Mouse (Mus musculus): ENCODE data around the gene Hebp1. TPM values are rescaled to one million over a fixed set of nuclear protein-coding genes. Genes with fewer than 3 reads are reported as not detected.

The Hebp1 gene
- polyA plus RNA-seq, 1 experiment from 2014 or later: 6.3 TPM

DNA sequence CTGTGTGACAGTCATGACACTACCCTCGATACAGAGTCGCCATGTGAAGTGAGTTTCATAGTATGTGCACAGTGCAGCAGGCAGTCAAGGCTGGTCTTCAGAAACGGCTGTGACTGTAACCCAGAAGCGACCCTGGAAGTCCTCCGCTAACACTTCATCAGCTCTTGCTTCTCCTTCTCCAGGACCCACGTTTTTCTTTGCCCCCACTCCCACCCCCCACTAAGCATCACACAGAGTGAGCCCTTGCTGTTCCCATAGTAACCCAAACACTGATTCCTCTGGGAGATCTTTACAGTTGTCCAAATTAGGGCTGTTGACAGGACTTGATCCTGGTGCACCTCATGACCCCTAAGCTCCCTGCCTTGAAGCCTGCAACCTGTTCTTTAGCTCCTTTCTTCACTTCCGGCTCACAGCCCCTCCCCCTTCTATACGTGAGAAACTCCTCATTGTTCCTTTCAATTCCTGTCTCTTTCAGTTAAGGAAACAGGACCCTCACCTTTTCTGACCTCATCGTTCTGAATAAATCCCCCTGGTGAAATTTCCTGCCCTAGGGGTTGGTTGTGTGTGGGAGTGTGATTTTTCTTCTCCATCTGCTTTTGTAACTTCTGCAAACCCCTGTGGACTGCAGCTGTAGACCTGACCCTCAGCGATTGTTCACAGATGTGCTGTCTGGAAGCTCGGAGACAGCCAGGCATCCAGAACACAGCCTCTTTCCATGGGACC lies 61.2 kb downstream of the Hebp1 start:
- Histone ChIP-seq H3K4me2 (no peak overlapping the region), H3K4me1 (replicated peaks) (peaks cover 20% of the 10 kb centered on the region), H3K9me3 (no peaks in the 10 kb centered on the region), H3K27me3 (no peaks in the 10 kb centered on the region), H3K9ac (no peak overlapping the region), H3K27ac (replicated peaks) (no peak overlapping the region), H3K36me3 (no peaks in the 10 kb centered on the region), H3K4me3 (no peak overlapping the region)
- no peak for ATAC-seq (ENCODE audit: low read depth)
- 32% methylated on average over 11 of the region's 11 CpGs for WGBS

DNA sequence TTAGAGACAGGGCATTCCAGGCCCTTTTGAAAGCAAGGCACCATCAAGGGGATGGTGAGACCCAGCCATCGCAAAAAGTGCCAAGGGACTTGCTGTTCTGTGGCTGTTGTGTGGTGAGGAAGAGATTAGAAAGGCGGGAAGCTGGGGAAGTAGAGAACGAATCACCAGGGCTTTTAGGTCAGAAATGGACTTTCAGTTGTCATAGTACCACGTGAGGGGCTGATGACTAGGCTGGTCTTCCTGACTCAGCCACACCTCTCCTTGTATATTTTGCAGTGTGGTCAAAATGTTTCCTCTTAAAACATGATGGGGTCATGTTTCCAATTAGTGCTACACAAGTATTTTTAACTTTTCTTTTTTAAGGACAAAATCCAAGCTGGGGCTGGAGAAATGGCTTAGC lies 62.1 kb downstream of the Hebp1 start:
- Histone ChIP-seq H3K36me3 (no peaks in the 10 kb centered on the region), H3K4me3 (no peak overlapping the region), H3K4me2 (no peak overlapping the region), H3K27me3 (no peaks in the 10 kb centered on the region), H3K9me3 (no peaks in the 10 kb centered on the region), H3K9ac (no peak overlapping the region), H3K4me1 (replicated peaks) (peaks cover 20% of the 10 kb centered on the region), H3K27ac (replicated peaks) (no peak overlapping the region)
- 84% methylated on average over 4 of the region's 4 CpGs for WGBS
- ATAC-seq (ENCODE audit: low read depth): no peak

DNA sequence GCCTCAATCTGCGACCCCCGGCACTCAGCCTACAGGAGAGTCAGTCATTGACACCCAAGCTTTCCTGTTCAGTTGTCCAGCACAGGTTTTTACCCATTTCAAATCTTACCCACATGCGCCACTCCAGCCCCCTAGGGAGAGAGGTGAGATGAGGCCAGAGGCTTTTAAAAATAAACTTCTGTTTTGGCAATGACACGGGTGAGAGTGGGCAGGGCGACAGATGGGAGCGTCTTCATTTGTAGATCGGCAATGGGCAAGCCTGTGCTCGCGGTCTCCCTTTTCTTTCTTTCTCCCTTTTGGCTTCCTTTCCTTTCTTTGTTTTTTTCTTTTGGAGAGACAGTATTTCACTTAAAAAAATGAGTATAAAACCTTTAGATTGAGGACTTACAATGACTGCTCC lies 64.3 kb downstream of the Hebp1 start:
- Histone ChIP-seq H3K4me1 (replicated peaks) (peaks cover 13% of the 10 kb centered on the region), H3K27ac (replicated peaks) (no peak overlapping the region), H3K4me2 (no peak overlapping the region), H3K4me3 (no peak overlapping the region), H3K9me3 (no peaks in the 10 kb centered on the region), H3K9ac (no peak overlapping the region), H3K27me3 (no peaks in the 10 kb centered on the region), H3K36me3 (no peaks in the 10 kb centered on the region)
- no peak for ATAC-seq (ENCODE audit: low read depth)
- WGBS: 95% methylated on average over 9 of the region's 9 CpGs

DNA sequence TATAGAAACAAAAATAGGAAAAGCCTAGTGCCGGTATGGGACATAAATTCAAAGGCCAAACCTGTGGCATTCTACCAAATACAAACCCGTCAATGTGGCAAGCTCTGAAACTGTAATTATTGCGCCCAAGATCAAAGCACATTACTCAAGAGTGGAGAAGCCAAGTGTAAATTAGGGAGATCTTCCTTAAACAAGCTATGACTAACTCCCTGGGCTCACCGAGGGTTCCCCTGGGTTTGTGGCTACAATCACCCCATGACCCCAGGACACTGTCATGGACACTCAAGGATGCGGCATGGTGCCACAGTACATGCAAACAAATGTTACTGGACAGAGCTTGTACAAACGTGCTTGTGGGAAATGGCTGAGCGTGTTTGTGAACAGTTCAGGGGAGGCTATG lies 64.7 kb downstream of the Hebp1 start:
- Histone ChIP-seq H3K4me1 (replicated peaks) (peaks cover 9% of the 10 kb centered on the region), H3K9ac (no peak overlapping the region), H3K4me3 (no peak overlapping the region), H3K4me2 (no peak overlapping the region), H3K36me3 (no peaks in the 10 kb centered on the region), H3K9me3 (no peaks in the 10 kb centered on the region), H3K27ac (replicated peaks) (no peak overlapping the region), H3K27me3 (no peaks in the 10 kb centered on the region)
- 80% methylated on average over 7 of the region's 7 CpGs for WGBS
- no peak for ATAC-seq (ENCODE audit: low read depth)

DNA sequence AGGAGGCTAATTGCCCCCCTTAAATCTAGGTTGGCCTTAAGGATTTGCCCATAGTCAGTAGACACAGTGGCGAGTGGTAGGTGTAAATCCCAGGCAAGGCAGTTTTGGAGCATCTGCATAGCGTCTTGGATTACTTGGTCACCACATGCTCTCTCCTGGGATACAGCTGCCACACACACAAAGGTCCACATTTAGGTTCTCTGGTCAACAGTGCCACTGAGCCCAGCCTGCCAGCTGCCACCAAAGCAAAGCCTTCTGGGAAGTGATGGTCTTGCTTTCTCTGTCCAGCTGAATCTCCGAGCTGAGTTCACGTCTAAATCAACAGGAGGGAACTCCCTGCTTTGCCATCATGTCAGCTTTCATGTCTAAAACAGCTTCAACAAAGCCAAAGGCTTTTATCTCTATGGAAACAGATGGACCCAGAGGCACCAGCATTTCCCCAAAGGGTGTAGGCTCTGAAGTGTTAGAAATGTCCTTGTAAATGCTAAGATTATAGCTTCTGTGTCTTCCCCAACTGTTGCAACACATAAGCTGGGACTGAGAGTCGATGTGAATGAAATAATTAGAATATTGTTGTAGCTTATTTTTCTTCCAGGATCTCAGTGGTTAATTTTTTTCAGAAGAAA lies 73.0 kb downstream of the Hebp1 start:
- Histone ChIP-seq H3K9ac (no peak overlapping the region), H3K9me3 (no peaks in the 10 kb centered on the region), H3K27me3 (no peaks in the 10 kb centered on the region), H3K4me1 (replicated peaks) (no peaks in the 10 kb centered on the region), H3K27ac (replicated peaks) (no peak overlapping the region), H3K4me3 (no peak overlapping the region), H3K4me2 (no peak overlapping the region), H3K36me3 (no peaks in the 10 kb centered on the region)
- 51% methylated on average over 5 of the region's 5 CpGs for WGBS
- no peak for ATAC-seq (ENCODE audit: low read depth)

DNA sequence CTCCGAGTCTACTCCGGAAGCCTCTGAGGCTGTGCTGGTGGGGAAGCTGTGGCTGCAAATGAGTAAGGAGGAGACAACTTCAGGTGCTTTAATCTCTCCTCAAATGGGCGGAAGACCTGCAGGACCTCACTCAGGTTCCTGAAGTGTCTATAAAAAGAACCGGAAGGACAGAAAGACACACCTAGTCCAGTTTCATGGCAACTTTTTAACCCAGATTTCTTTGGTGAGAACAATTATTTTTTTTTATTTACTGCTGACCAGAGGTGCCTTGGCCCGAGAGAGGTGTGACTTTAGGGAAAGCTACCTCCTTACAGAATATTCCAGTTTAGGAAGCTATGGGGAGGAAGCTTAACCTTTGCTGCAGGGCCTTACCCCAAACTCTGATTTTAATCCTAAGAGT lies 79.6 kb downstream of the Hebp1 start, which contains the start of gene Gprc5d:
TSS of gene Gprc5d (minus strand) at position 101 of the 400 bp plus-strand sequence.
- H3K36me3 ChIP-seq: no peaks in the 10 kb centered on the region
- H3K27ac ChIP-seq (replicated peaks): no peak within 1 kb of the TSS
- no peaks in the 10 kb centered on the region for H3K9me3 ChIP-seq
- no peak for ATAC-seq (ENCODE audit: low read depth)
- no peak within 1 kb of the TSS for H3K4me2 ChIP-seq
- no peak within 1 kb of the TSS for H3K9ac ChIP-seq
- H3K4me1 ChIP-seq (replicated peaks): peaks cover 3% of the 10 kb centered on the region
- H3K4me3 ChIP-seq: no peak within 1 kb of the TSS
- H3K27me3 ChIP-seq: peaks cover 17% of the 10 kb centered on the region; the same call in 1 of the 2 replicates
- WGBS: 89% methylated on average over 5 of the region's 5 CpGs

DNA sequence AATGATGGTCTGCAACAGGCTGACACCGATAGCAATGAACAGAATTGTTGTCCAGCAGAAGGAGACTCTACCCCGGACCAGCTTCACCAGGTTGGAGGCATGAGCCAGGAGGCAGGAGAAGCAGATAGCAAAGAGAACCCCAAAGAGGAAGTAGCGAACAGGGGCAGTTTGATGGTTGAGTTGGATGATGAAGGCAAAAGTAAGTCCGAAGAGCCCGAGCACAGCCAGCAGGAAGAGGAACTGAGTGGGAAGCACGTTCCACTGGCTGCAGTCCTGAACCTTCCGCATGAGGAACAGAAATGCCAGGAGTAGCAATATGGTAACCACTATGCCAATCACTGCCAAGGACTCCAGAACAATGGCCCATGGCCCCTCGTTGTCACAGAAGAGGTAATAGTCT lies 81.3 kb downstream of the Hebp1 start:
- no peak overlapping the region for H3K9ac ChIP-seq
- no peaks in the 10 kb centered on the region for H3K36me3 ChIP-seq
- no peak for ATAC-seq (ENCODE audit: low read depth)
- H3K9me3 ChIP-seq: no peaks in the 10 kb centered on the region
- no peak overlapping the region for H3K27ac ChIP-seq (replicated peaks)
- H3K4me3 ChIP-seq: no peak overlapping the region
- no peak overlapping the region for H3K4me2 ChIP-seq
- H3K27me3 ChIP-seq: peaks cover 17% of the 10 kb centered on the region; the same call in 1 of the 2 replicates
- WGBS: 92% methylated on average over 8 of the region's 8 CpGs
- H3K4me1 ChIP-seq (replicated peaks): peaks cover 16% of the 10 kb centered on the region

DNA sequence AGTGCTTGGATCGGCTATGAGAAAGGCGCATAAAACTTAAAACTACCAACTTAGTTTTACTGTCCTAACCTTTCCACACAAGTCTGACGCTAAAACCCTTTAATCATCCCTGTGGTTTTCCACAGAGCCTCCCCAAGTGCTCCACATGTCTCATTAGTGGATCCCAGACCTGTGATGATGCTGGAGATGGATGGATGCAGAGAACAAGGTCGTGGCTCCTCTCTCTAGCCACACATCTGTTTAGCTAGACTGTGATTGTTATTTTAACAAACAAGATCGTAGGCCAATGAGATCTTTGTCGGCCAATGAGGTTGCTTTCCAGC lies 84.7 kb downstream of the Hebp1 start:
- Histone ChIP-seq H3K4me2 (0 out of 2 replicates have a peak overlapping the region, but pooled peaks have one; percentile 1), H3K27me3 (peaks cover 26% of the 10 kb centered on the region), H3K4me1 (replicated peaks) (peaks cover 16% of the 10 kb centered on the region), H3K27ac (replicated peaks) (no peak overlapping the region), H3K4me3 (no peak overlapping the region), H3K36me3 (no peaks in the 10 kb centered on the region), H3K9me3 (no peaks in the 10 kb centered on the region), H3K9ac (no peak overlapping the region)
- ATAC-seq (ENCODE audit: low read depth): no peak
- WGBS: 8% methylated on average over 6 of the region's 6 CpGs

DNA sequence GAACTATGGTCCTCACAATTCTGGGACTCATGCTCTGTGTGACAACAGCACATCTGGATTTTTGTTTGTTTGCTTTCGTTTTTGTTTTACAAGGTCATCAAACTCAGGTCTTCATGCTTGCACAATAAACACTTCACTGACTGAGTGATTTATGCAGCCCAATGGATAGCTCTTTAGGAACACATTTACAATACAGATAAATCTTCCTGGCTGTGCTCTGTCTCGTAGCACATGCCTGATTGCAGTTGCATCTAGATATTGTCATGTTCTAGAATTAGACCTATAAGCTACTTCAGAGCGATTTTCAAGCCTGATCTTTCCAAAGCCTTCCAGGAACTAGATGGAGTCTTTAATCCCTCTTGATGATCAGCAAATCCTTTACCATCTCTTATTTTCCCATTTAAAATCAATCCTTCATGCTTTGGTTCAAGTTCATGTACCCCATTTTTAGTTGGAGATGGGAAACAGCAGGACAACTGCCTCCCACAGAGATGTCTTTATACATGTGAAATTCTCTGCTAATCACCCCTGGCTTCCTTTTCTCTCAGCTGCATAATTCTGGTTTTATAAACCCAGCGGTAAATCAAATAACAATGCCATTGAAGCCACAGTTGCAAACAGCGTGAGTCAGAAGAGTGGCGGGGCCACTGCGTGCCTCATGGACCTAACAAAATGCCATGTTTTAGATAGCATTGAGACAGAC lies 85.3 kb downstream of the Hebp1 start:
- WGBS: 4% methylated on average over 7 of the region's 7 CpGs
- peaks cover 26% of the 10 kb centered on the region for H3K27me3 ChIP-seq
- peak overlapping the region; percentile 1; the same call in 1 of the 2 replicates for H3K4me2 ChIP-seq
- H3K9ac ChIP-seq: no peak overlapping the region
- no peaks in the 10 kb centered on the region for H3K36me3 ChIP-seq
- H3K27ac ChIP-seq (replicated peaks): 0 out of 2 replicates have a peak overlapping the region, but pooled peaks have one; percentile 46
- peaks cover 16% of the 10 kb centered on the region for H3K4me1 ChIP-seq (replicated peaks)
- no peak overlapping the region for H3K4me3 ChIP-seq
- no peaks in the 10 kb centered on the region for H3K9me3 ChIP-seq
- ATAC-seq (ENCODE audit: low read depth): peak; percentile 72

DNA sequence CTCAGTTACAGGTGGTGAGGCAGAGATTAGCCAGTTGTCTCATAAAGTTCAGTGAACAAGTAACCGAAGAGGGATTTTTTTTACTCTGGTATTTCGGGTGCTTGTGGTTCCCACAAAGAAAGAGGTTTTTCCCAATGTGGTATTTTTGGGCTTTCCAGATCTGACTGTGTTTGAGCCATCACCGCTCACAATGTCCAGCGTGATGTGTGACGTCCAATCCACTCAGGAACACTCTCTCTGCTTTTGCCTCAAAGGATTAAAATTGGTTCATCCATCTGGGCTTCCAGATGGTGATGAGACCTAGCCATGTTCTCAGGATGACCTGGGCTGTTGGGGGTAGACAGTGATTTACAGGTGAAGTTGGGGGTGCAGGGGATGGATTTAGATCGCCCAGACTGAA lies 90.8 kb downstream of the Hebp1 start:
- no peak for ATAC-seq (ENCODE audit: low read depth)
- peaks cover 8% of the 10 kb centered on the region for H3K4me1 ChIP-seq (replicated peaks)
- no peak overlapping the region for H3K4me3 ChIP-seq
- H3K27ac ChIP-seq (replicated peaks): no peak overlapping the region
- H3K4me2 ChIP-seq: no peak overlapping the region
- peaks cover 15% of the 10 kb centered on the region for H3K27me3 ChIP-seq
- no peak overlapping the region for H3K9ac ChIP-seq
- WGBS: 91% methylated on average over 6 of the region's 6 CpGs
- H3K9me3 ChIP-seq: 0 out of 2 replicates have a peak, but pooled peaks cover 5% of the 10 kb centered on the region
- H3K36me3 ChIP-seq: no peaks in the 10 kb centered on the region

DNA sequence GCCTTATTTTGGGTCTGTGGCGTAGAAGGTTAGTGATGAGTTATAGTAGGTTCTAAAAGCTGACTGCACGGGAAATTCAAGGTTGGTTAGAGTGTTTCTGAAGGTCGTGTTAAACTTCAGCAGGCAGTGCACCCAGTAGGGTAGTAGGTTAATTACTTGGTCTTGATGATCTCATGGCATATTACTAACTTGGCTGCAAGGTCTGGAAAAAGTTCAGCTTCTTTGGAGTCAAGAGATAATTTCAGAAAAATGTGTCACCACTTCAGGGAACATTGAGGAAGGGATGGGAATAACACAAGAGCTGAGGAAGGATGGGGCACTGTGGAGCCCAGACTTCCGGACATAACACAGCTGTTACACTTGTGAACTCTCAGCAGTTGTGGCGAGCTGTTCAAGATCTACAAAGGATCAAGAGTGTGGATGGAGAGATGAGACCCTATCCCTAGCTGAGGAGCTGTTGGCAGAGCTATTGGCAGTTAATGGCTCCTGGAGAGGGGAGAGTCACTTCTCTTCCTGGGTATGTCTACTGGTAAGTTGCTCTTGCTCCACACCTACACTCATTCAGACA lies 95.0 kb downstream of the Hebp1 start:
- Histone ChIP-seq H3K4me2 (no peak overlapping the region), H3K27me3 (peaks cover 6% of the 10 kb centered on the region; the same call in 1 of the 2 replicates), H3K27ac (replicated peaks) (no peak overlapping the region), H3K4me1 (replicated peaks) (0 out of 2 replicates have a peak, but pooled peaks cover 7% of the 10 kb centered on the region), H3K4me3 (no peak overlapping the region), H3K9me3 (0 out of 2 replicates have a peak, but pooled peaks cover 5% of the 10 kb centered on the region), H3K9ac (no peak overlapping the region), H3K36me3 (no peaks in the 10 kb centered on the region)
- 72% methylated on average over 5 of the region's 5 CpGs for WGBS
- ATAC-seq (ENCODE audit: low read depth): no peak
